Mouse (Mus musculus): ENCODE measurements at regions not wholly inside any gene's neighbourhood (a gene's known extent, or its start where the extent isn't known, plus 50 kb on each side); places are given as distances from the start of the nearest gene placed in this dataset.

DNA sequence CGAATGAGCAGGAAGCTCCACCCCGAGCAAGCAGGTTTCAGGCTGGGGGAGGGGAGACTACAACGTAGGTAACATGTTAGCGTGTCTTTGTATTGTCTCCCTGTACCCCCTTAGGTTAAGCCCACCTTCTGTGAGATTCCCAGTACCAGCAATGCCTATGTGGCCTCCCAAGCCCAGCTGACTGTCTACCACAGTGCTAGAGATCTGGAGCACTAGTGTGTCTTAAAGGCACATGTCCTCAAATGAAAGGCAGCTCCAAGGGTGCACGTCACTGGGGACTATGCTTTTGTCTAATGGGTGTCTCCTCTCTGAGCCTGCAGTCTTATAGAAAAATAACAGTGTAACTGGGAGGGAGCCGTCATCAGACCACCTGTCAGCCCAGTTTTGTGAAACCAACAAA is 65.9 kb upstream of the Ttc29 start:
- in situ Hi-C loops (cut with MboI): no loop called here

GRCm38 (mm10) chr8:78148006-78148405 is 65.1 kb upstream of the Ttc29 start:
- in situ Hi-C loops (cut with MboI): no loop called here

GRCm38 (mm10) chr8:78154873-78155272 is 58.2 kb upstream of the Ttc29 start:
- in situ Hi-C loops (cut with MboI): no loop called here

DNA sequence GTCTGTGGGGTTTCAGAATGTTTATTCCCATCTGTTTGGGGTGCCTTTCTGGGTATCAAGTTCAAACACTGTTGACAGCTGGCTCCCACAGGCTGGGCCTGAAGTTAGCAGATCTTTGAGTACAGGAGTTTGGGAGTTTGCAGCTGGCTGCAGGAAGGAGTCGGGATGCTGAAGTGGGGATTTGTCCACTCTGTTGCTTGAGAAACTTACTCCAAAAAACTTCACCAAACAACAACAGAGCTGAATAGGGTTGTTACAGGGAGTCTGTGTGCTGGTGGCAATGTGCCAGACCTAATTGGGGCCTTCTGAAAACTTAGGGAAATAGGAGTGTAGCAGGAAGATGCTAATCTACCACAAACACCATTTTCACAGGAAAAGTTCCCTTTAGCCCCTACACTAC is 51.1 kb upstream of the Ttc29 start:
- in situ Hi-C loops (cut with MboI): no loop called here

GRCm38 (mm10) chr8:78162763-78163508 is 50.2 kb upstream of the Ttc29 start:
- in situ Hi-C loops (cut with MboI): no loop called here
